Mouse (Mus musculus): ENCODE measurements around the gene Gm20888. TPM values are rescaled to one million over a fixed set of nuclear protein-coding genes. Genes with fewer than 3 reads are reported as not detected.
"Not testable (repeated sequence)": the region's sequence is repeated elsewhere in the genome, so short reads cannot be mapped to it uniquely, and the experiment has no call there.

Gene Gm20888
- not detected in 2 replicates for total RNA-seq (2017)

DNA sequence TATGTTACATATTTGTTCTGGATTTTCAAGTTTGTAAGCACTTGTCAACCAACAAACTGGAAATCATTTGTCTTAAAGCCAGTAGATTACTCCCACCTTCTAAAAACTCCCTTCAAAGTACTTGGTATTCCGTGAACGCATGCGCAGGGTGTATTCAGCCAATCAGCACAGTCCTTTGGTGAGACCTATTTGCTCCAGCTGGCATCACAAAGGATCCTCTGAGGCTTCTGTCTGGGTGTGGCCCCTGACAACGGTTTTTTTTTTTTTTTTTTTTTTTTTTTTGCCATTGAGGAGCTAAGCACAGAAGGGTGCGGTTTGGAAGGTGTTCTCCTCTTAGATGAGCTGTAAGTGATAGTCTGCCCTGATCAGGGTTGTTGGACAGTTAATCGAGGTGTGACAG is at the start of gene Gm20888:
TSS of gene Gm20888 (plus strand) at position 301 of the 400 bp plus-strand sequence.
- ATAC-seq (replicated peaks in 1 of 2; ENCODE audit: insufficient read depth in 1 of 2, low FRiP score in 2 of 2, low TSS enrichment in 1 of 2, low read depth in 1 of 2, poor library complexity in 2 of 2, severe bottlenecking in 2 of 2): not testable (repeated sequence)

Other genes starting within 250 kb of the Gm20888 start
- gene Gm21118, start 168.2 kb upstream of the Gm20888 start, total RNA-seq (2017): not detected in 2 replicates
- not detected in 2 replicates for gene Gm29423, start 138.6 kb upstream of the Gm20888 start, total RNA-seq (2017)
- not detected in 2 replicates for gene Gm29644, start 138.5 kb upstream of the Gm20888 start, total RNA-seq (2017)

All from hematopoietic stem cell, adult 5-6 weeks (primary cell).